Mouse (Mus musculus) liver, postnatal 0 days (tissue): ENCODE data around the gene Mpped1. TPM values are rescaled to one million over a fixed set of nuclear protein-coding genes. Genes with fewer than 3 reads are reported as not detected.

ENCODE experiments used
- ATAC-seq: fragments of 200-750 bp; cut with Nextera tagmentation; 2 replicates; pipeline ENCODE4 v1.8.0; 2017; ENCODE audit warnings: mild to moderate bottlenecking, moderate library complexity
- DNase-seq: peaks from one replicate; pipeline ENCODE4 v3.0.0-alpha.2; 2016
- H3K27ac ChIP-seq: fragments of 300-500 bp; sonication (generic); 2 replicates; pipeline ENCODE4 v1.5.1; 2014; ENCODE audit warnings: antibody characterized with exemption, moderate library complexity, mild to moderate bottlenecking, low read depth
- H3K27me3 ChIP-seq: fragments of 300-500 bp; sonication (generic); 2 replicates; pipeline ENCODE4 v1.6.1; 2014; ENCODE audit warnings: low read length, control low read depth, mixed read lengths; ENCODE audit not compliant: insufficient read depth
- H3K36me3 ChIP-seq: fragments of 300-500 bp; sonication (generic); replicated peaks from 2 replicates; pipeline ENCODE4 v1.6.1; 2014; ENCODE audit warnings: mild to moderate bottlenecking, control low read depth, low read length, moderate library complexity, mixed read lengths; ENCODE audit not compliant: insufficient read depth
- H3K4me1 ChIP-seq: fragments of 300-500 bp; sonication (generic); 2 replicates; pipeline ENCODE4 v1.6.1; 2014; ENCODE audit warnings: antibody characterized with exemption, mild to moderate bottlenecking, control low read depth; ENCODE audit not compliant: insufficient read depth
- H3K4me2 ChIP-seq: fragments of 300-500 bp; sonication (generic); 2 replicates; pipeline ENCODE4 v1.6.1; 2014; ENCODE audit warnings: low read depth, mild to moderate bottlenecking, low read length, moderate library complexity, mixed read lengths
- H3K4me3 ChIP-seq: fragments of 300-500 bp; sonication (generic); 2 replicates; pipeline ENCODE4 v1.5.1; 2014; ENCODE audit warnings: low read depth, low read length
- H3K9ac ChIP-seq: fragments of 300-500 bp; sonication (generic); replicated peaks from 2 replicates; pipeline ENCODE4 v1.6.1; 2014; ENCODE audit warnings: mild to moderate bottlenecking, moderate library complexity
- H3K9me3 ChIP-seq: fragments of 300-500 bp; sonication (generic); 2 replicates; pipeline ENCODE4 v1.6.1; 2016; ENCODE audit warnings: mild to moderate bottlenecking, control low read depth, low read length, mixed read lengths
- CTCF ChIP-seq: sonication (generic); IDR thresholded peaks from 2 replicates; pipeline ENCODE4 v1.5.1; 2016; ENCODE audit warnings: antibody characterized with exemption, low read depth
- EP300 ChIP-seq: IDR thresholded peaks from 2 replicates; pipeline ENCODE4 v1.6.1; 2016; ENCODE audit warnings: antibody characterized with exemption, low read depth, mild to moderate bottlenecking
- WGBS: fragments of 180-500 bp; shearing (Covaris S2); extraction: QIAGEN DNeasy Blood & Tissue Kit; methylation state at CpG from one replicate; pipeline ENCODE4 v1.1.7; 2014; ENCODE audit not compliant: insufficient replicate concordance; 5-methylcytosine and 5-hydroxymethylcytosine counted together
- polyA plus RNA-seq: library from polyadenylated mRNA; unstranded; fragments of >200 nt; fragmentation: Nextera tagmentation; extraction: Ambion mirVana; gene quantifications from 2 replicates; pipeline ENCODE4 v1.2.1, GENCODE M21; 2015

Gene Mpped1
- polyA plus RNA-seq, 1 experiment from 2014 or later: not detected

DNA sequence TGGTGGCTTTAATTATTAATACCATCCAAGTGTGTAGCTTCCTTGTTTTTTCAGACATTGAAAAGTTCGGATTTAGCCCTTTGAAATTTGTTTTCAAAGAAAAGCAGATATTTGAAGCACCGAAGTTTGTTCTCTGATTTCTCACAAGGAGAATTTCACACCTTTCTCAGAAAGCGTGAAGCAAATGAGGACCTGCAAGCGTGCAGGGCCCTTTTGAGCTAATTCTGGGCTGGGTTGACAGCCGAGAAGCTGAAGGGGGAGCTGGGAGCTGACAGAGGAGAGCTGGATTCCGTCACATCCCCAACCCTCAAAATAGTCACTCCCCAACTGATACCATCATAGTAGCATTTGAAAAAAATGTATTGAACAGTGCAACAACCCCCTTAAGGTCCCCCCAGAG lies 34.8 kb downstream of the Mpped1 start:
- Histone ChIP-seq H3K4me3 (no peak overlapping the region), H3K4me1 (no peaks in the 10 kb centered on the region), H3K27ac (no peak overlapping the region), H3K36me3 (no peaks in the 10 kb centered on the region), H3K4me2 (no peak overlapping the region), H3K9ac (no peak overlapping the region), H3K27me3 (no peaks in the 10 kb centered on the region), H3K9me3 (no peaks in the 10 kb centered on the region)
- no peak for ATAC-seq
- no peak for DNase-seq
- WGBS: 70% methylated on average over 6 of the region's 6 CpGs
- TF ChIP-seq EP300 (no peak), CTCF (no peak)

DNA sequence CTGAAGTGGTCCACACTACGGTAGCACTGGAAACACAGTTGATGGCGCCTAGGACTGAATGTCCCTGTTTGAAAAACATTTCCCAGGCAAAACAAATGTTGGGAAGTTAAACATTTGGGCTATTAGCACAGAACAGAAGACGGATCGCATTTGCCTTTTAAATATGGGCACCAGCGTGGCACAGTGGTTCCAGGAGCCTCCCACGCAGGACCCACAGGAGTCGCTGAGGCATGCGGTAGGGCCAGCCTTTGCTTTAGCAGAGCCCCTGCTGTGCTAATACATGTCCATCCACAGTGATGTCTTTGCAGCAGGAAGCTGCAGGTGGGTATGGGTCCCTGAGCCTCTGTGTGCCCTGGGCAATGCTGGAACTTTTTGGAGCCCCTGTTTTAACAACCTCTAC lies 48.7 kb downstream of the Mpped1 start:
- no peak overlapping the region for H3K9ac ChIP-seq
- no peaks in the 10 kb centered on the region for H3K9me3 ChIP-seq
- no peaks in the 10 kb centered on the region for H3K4me1 ChIP-seq
- no peak overlapping the region for H3K27ac ChIP-seq
- ATAC-seq: no peak
- TF ChIP-seq CTCF (no peak), EP300 (no peak)
- no peaks in the 10 kb centered on the region for H3K36me3 ChIP-seq
- WGBS: 77% methylated on average over 8 of the region's 8 CpGs
- no peaks in the 10 kb centered on the region for H3K27me3 ChIP-seq
- H3K4me3 ChIP-seq: no peak overlapping the region
- no peak overlapping the region for H3K4me2 ChIP-seq
- DNase-seq: no peak

DNA sequence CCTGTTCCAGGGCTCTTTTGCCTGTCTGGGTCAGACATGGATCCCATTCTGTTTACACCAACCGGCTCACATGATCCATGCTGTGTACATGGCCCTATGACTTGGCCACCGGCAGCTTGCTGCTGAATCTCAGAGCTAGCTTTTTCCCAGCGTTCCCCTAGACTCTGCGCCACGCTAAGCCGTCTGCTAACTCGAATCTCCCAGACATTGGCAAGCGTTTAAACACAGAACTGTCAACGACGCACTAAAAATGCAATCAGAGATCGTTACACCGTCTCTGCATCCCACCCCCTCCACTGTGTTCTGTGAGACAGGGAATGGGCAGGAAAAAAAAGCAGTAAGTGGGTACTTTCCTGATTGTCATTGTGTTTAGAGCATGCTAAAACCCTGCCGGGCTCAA lies 50.0 kb downstream of the Mpped1 start:
- H3K9ac ChIP-seq: no peak overlapping the region
- WGBS: 75% methylated on average over 13 of the region's 13 CpGs
- H3K27ac ChIP-seq: no peak overlapping the region
- H3K36me3 ChIP-seq: no peaks in the 10 kb centered on the region
- ATAC-seq: no peak
- H3K4me1 ChIP-seq: no peaks in the 10 kb centered on the region
- no peak overlapping the region for H3K4me3 ChIP-seq
- DNase-seq: no peak
- no peaks in the 10 kb centered on the region for H3K27me3 ChIP-seq
- no peak for TF ChIP-seq EP300
- no peak for TF ChIP-seq CTCF
- no peaks in the 10 kb centered on the region for H3K9me3 ChIP-seq
- no peak overlapping the region for H3K4me2 ChIP-seq

DNA sequence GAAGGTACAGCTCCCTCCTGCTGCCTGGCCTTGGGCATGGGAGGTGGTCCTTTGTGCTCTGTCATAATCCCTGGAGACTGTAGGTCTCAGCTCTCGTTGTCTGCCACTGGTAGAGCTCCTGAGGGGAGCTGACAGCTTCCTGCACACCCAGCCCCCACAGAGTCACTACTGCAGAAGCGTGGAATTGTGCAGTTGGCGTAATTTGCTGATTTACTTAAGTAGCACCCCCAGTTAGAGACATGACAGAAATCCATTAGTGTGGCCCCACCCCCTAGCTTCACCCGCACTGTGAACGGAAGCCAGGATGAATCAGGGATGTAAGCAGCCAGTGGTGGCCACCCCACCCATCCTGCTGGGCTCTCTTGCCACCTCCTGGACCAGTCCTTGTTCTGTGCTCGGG lies 53.0 kb downstream of the Mpped1 start:
- DNase-seq: no peak
- no peak overlapping the region for H3K4me3 ChIP-seq
- WGBS: 61% methylated on average over 6 of the region's 6 CpGs
- TF ChIP-seq CTCF (no peak), EP300 (no peak)
- H3K9me3 ChIP-seq: no peaks in the 10 kb centered on the region
- no peak overlapping the region for H3K27ac ChIP-seq
- H3K9ac ChIP-seq: no peak overlapping the region
- no peak overlapping the region for H3K4me2 ChIP-seq
- no peaks in the 10 kb centered on the region for H3K27me3 ChIP-seq
- no peaks in the 10 kb centered on the region for H3K36me3 ChIP-seq
- no peak for ATAC-seq
- no peaks in the 10 kb centered on the region for H3K4me1 ChIP-seq

DNA sequence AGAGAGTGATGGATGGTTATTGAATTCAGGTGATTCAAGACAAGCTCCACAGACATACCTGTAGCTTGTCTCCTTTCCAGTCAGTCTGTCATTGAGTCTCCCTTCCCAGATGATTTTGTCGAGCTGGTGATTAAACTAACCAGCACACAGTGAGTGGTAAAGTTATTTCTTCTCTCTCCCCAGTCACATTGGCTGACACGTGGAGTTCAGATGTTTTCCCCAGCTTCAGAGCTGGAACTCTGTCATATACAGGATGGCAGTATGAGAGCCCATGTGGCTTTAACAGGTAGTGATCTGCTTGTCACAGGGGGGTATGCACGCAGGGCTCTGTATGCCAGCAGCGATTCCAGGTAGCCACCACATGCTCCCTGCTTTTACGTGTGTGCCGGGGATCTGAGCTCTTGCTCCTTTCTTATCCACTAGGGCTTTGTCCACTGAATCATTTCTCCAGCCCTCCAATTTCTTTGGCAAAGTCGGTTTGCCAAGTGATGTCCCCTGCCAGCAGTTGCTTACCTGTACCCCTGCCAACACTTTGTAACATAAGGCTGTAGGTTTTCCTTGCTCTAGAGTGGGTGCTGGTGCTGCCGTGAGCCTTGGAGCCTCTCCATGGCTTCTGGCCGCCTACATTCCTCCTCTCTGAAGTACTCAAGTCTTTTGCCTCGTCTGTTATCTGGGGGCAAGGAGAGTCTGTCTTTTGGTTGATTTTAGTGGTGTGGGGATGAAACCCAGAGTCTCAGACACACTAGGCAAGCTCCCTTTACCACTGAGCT lies 61.9 kb downstream of the Mpped1 start:
- Histone ChIP-seq H3K9me3 (no peaks in the 10 kb centered on the region), H3K4me1 (no peaks in the 10 kb centered on the region), H3K9ac (no peak overlapping the region), H3K4me3 (no peak overlapping the region), H3K36me3 (no peaks in the 10 kb centered on the region), H3K27ac (no peak overlapping the region), H3K27me3 (no peaks in the 10 kb centered on the region), H3K4me2 (no peak overlapping the region)
- no peak for TF ChIP-seq CTCF
- TF ChIP-seq EP300: no peak
- 63% methylated on average over 10 of the region's 10 CpGs for WGBS
- ATAC-seq: no peak
- DNase-seq: no peak

- no peaks in the 10 kb centered on the region for H3K27me3 ChIP-seq
- no peak overlapping the region for H3K9ac ChIP-seq
- no peak for TF ChIP-seq CTCF
- TF ChIP-seq EP300: no peak
- no peaks in the 10 kb centered on the region for H3K36me3 ChIP-seq
- H3K4me1 ChIP-seq: no peaks in the 10 kb centered on the region
- H3K4me2 ChIP-seq: no peak overlapping the region
- DNase-seq (no peak), ATAC-seq (no peak)
- no peak overlapping the region for H3K27ac ChIP-seq
- WGBS: 72% methylated on average over 12 of the region's 12 CpGs
- no peaks in the 10 kb centered on the region for H3K9me3 ChIP-seq
- H3K4me3 ChIP-seq: no peak overlapping the region
Observed at GRCm38 (mm10) chr15:83842419-83842818, 63.2 kb downstream of the Mpped1 start.
